Mouse (Mus musculus) heart, embryonic 12.5 days (tissue): ENCODE results near the gene C2cd5. TPM values are rescaled to one million over a fixed set of nuclear protein-coding genes. Genes with fewer than 3 reads are reported as not detected.

ENCODE experiments used
- ATAC-seq: fragments of 200-750 bp; cut with Nextera tagmentation; 2 replicates; pipeline ENCODE4 v1.8.0; 2017; ENCODE audit warnings: moderate TSS enrichment, moderate library complexity; ENCODE audit not compliant: insufficient number of reproducible peaks, low FRiP score
- H3K27ac ChIP-seq: fragments of 300-500 bp; sonication (generic); 2 replicates; pipeline ENCODE4 v1.5.1; 2016; ENCODE audit warnings: mild to moderate bottlenecking, moderate library complexity; ENCODE audit not compliant: poor library complexity, severe bottlenecking
- H3K27me3 ChIP-seq: fragments of 300-500 bp; sonication (generic); replicated peaks from 2 replicates; pipeline ENCODE4 v1.6.1; 2016; ENCODE audit warnings: mild to moderate bottlenecking, moderate library complexity
- H3K36me3 ChIP-seq: fragments of 300-500 bp; sonication (generic); 2 replicates; pipeline ENCODE4 v1.6.1; 2016; ENCODE audit warnings: mild to moderate bottlenecking, moderate library complexity
- H3K4me1 ChIP-seq: fragments of 300-500 bp; sonication (generic); replicated peaks from 2 replicates; pipeline ENCODE4 v1.6.1; 2016; ENCODE audit warnings: mild to moderate bottlenecking
- H3K4me2 ChIP-seq: fragments of 300-500 bp; sonication (generic); 2 replicates; pipeline ENCODE4 v1.6.1; 2016; ENCODE audit warnings: mild to moderate bottlenecking, moderate library complexity
- H3K4me3 ChIP-seq: fragments of 300-500 bp; sonication (generic); 2 replicates; pipeline ENCODE4 v1.5.1; 2016; ENCODE audit warnings: mild to moderate bottlenecking
- H3K9ac ChIP-seq: fragments of 300-500 bp; sonication (generic); 2 replicates; pipeline ENCODE4 v1.6.1; 2016; ENCODE audit warnings: mild to moderate bottlenecking, moderate library complexity
- H3K9me3 ChIP-seq: fragments of 300-500 bp; sonication (generic); replicated peaks from 2 replicates; pipeline ENCODE4 v1.6.1; 2016; ENCODE audit warnings: mild to moderate bottlenecking, moderate library complexity
- WGBS: fragments of 180-500 bp; shearing (Covaris S2); methylation state at CpG from one replicate; pipeline ENCODE4 v1.1.7; 2016; 5-methylcytosine and 5-hydroxymethylcytosine counted together
- polyA plus RNA-seq: library from polyadenylated mRNA; unstranded; fragments of >200 nt; fragmentation: Nextera tagmentation; extraction: Ambion mirVana; gene quantifications from 2 replicates; pipeline ENCODE4 v1.2.1, GENCODE M21; 2016

C2cd5 gene
- polyA plus RNA-seq, 1 experiment from 2014 or later, result 25.1 TPM

GRCm38 (mm10) chr6:143139417-143139816 is 39.5 kb upstream of the C2cd5 start:
- Histone ChIP-seq H3K27ac (no peak overlapping the region), H3K4me3 (no peak overlapping the region), H3K9ac (no peak overlapping the region), H3K27me3 (no peaks in the 10 kb centered on the region), H3K4me2 (no peak overlapping the region), H3K9me3 (no peaks in the 10 kb centered on the region), H3K36me3 (no peaks in the 10 kb centered on the region), H3K4me1 (peaks cover 8% of the 10 kb centered on the region; the same call in 1 of the 2 replicates)
- WGBS, result 78% methylated on average over 2 of the region's 2 CpGs
- no peak for ATAC-seq

GRCm38 (mm10) chr6:143137341-143137740 is 37.4 kb upstream of the C2cd5 start:
- no peak for ATAC-seq
- WGBS, result 50% methylated on average over 5 of the region's 5 CpGs

GRCm38 (mm10) chr6:143136688-143137087 is 36.7 kb upstream of the C2cd5 start:
- Histone ChIP-seq H3K27me3 (no peaks in the 10 kb centered on the region), H3K4me2 (no peak overlapping the region), H3K4me3 (no peak overlapping the region), H3K9ac (no peak overlapping the region), H3K9me3 (no peaks in the 10 kb centered on the region), H3K36me3 (no peaks in the 10 kb centered on the region), H3K4me1 (peaks cover 5% of the 10 kb centered on the region; the same call in 1 of the 2 replicates), H3K27ac (no peak overlapping the region)
- no peak for ATAC-seq
- 97% methylated on average over 7 of the region's 7 CpGs for WGBS

More at GRCm38 (mm10) chr6:143137341-143137740, 37.4 kb upstream of the C2cd5 start:
- Histone ChIP-seq H3K27ac (no peak overlapping the region), H3K27me3 (no peaks in the 10 kb centered on the region), H3K4me2 (no peak overlapping the region), H3K9me3 (no peaks in the 10 kb centered on the region), H3K4me3 (no peak overlapping the region), H3K4me1 (peaks cover 5% of the 10 kb centered on the region; the same call in 1 of the 2 replicates), H3K36me3 (no peaks in the 10 kb centered on the region), H3K9ac (no peak overlapping the region)

GRCm38 (mm10) chr6:143135097-143135496 is 35.2 kb upstream of the C2cd5 start:
- Histone ChIP-seq H3K36me3 (no peaks in the 10 kb centered on the region), H3K27me3 (no peaks in the 10 kb centered on the region), H3K9ac (no peak overlapping the region), H3K4me2 (no peak overlapping the region), H3K27ac (no peak overlapping the region), H3K9me3 (peaks cover 6% of the 10 kb centered on the region), H3K4me1 (peaks cover 5% of the 10 kb centered on the region; the same call in 1 of the 2 replicates), H3K4me3 (no peak overlapping the region)
- ATAC-seq, result no peak
- WGBS, result 91% methylated on average over 13 of the region's 13 CpGs

GRCm38 (mm10) chr6:143133150-143133549 is 33.2 kb upstream of the C2cd5 start:
- peaks cover 5% of the 10 kb centered on the region; the same call in 1 of the 2 replicates for H3K4me1 ChIP-seq
- H3K27me3 ChIP-seq, result no peaks in the 10 kb centered on the region
- H3K9ac ChIP-seq, result no peak overlapping the region
- no peak for ATAC-seq
- 94% methylated on average over 2 of the region's 2 CpGs for WGBS
- no peak overlapping the region for H3K4me2 ChIP-seq
- H3K36me3 ChIP-seq, result no peaks in the 10 kb centered on the region
- peaks cover 10% of the 10 kb centered on the region for H3K9me3 ChIP-seq
- H3K4me3 ChIP-seq, result no peak overlapping the region
- H3K27ac ChIP-seq, result no peak overlapping the region

- Histone ChIP-seq H3K4me3 (no peak overlapping the region), H3K27me3 (no peaks in the 10 kb centered on the region), H3K4me2 (no peak overlapping the region), H3K27ac (no peak overlapping the region), H3K36me3 (no peaks in the 10 kb centered on the region), H3K9me3 (peaks cover 10% of the 10 kb centered on the region), H3K4me1 (no peaks in the 10 kb centered on the region), H3K9ac (no peak overlapping the region)
- 75% methylated on average over 6 of the region's 6 CpGs for WGBS
- no peak for ATAC-seq
Measured at GRCm38 (mm10) chr6:143131895-143132652, 32.1 kb upstream of the C2cd5 start.

GRCm38 (mm10) chr6:143130411-143130810 is 30.5 kb upstream of the C2cd5 start:
- Histone ChIP-seq H3K27me3 (no peaks in the 10 kb centered on the region), H3K27ac (no peak overlapping the region), H3K4me3 (no peak overlapping the region), H3K9ac (no peak overlapping the region), H3K36me3 (no peaks in the 10 kb centered on the region), H3K9me3 (peaks cover 10% of the 10 kb centered on the region), H3K4me1 (no peaks in the 10 kb centered on the region), H3K4me2 (no peak overlapping the region)
- WGBS, result 72% methylated on average over 4 of the region's 4 CpGs
- no peak for ATAC-seq

- Histone ChIP-seq H3K9ac (no peak overlapping the region), H3K9me3 (peaks cover 10% of the 10 kb centered on the region), H3K4me3 (no peak overlapping the region), H3K4me1 (no peaks in the 10 kb centered on the region), H3K36me3 (no peaks in the 10 kb centered on the region), H3K27me3 (no peaks in the 10 kb centered on the region), H3K4me2 (no peak overlapping the region), H3K27ac (no peak overlapping the region)
- ATAC-seq, result no peak
- 73% methylated on average over 3 of the region's 3 CpGs for WGBS
Measured at GRCm38 (mm10) chr6:143129952-143130351, 30.0 kb upstream of the C2cd5 start.

- H3K36me3 ChIP-seq, result no peaks in the 10 kb centered on the region
- no peak overlapping the region for H3K4me3 ChIP-seq
- WGBS, result 72% methylated on average over 7 of the region's 7 CpGs
- no peak overlapping the region for H3K9ac ChIP-seq
- no peak for ATAC-seq
- no peak overlapping the region for H3K27ac ChIP-seq
- H3K4me1 ChIP-seq, result no peaks in the 10 kb centered on the region
- H3K27me3 ChIP-seq, result no peaks in the 10 kb centered on the region
- H3K4me2 ChIP-seq, result no peak overlapping the region
- peaks cover 10% of the 10 kb centered on the region for H3K9me3 ChIP-seq
Measured at GRCm38 (mm10) chr6:143129466-143129865, 29.5 kb upstream of the C2cd5 start.

GRCm38 (mm10) chr6:143125721-143126120 is 25.8 kb upstream of the C2cd5 start:
- ATAC-seq, result no peak
- Histone ChIP-seq H3K9ac (no peak overlapping the region), H3K27ac (no peak overlapping the region), H3K9me3 (peaks cover 11% of the 10 kb centered on the region), H3K4me3 (no peak overlapping the region), H3K4me1 (no peaks in the 10 kb centered on the region), H3K27me3 (no peaks in the 10 kb centered on the region), H3K36me3 (no peaks in the 10 kb centered on the region), H3K4me2 (no peak overlapping the region)

- Histone ChIP-seq H3K4me1 (peaks cover 10% of the 10 kb centered on the region), H3K4me2 (no peak overlapping the region), H3K27ac (no peak overlapping the region), H3K9me3 (peaks cover 9% of the 10 kb centered on the region; the same call in 1 of the 2 replicates), H3K9ac (no peak overlapping the region), H3K27me3 (no peaks in the 10 kb centered on the region), H3K4me3 (no peak overlapping the region), H3K36me3 (no peaks in the 10 kb centered on the region)
- WGBS, result 89% methylated on average over 6 of the region's 6 CpGs
- no peak for ATAC-seq
Measured at GRCm38 (mm10) chr6:143119325-143119724, 19.4 kb upstream of the C2cd5 start.

GRCm38 (mm10) chr6:143116779-143117178 is 16.8 kb upstream of the C2cd5 start:
- no peak for ATAC-seq
- H3K27ac ChIP-seq, result no peak overlapping the region
- H3K4me2 ChIP-seq, result no peak overlapping the region
- no peak overlapping the region for H3K9ac ChIP-seq
- no peak overlapping the region for H3K4me3 ChIP-seq
- H3K9me3 ChIP-seq, result peaks cover 9% of the 10 kb centered on the region; the same call in 1 of the 2 replicates
- no peaks in the 10 kb centered on the region for H3K36me3 ChIP-seq
- no peaks in the 10 kb centered on the region for H3K27me3 ChIP-seq
- 63% methylated on average over 6 of the region's 6 CpGs for WGBS
- H3K4me1 ChIP-seq, result peaks cover 13% of the 10 kb centered on the region
